Mouse (Mus musculus) ES-E14 (cell line): ENCODE results near the gene Hs2st1.

Experiments
- CHD2 ChIP-seq: IDR thresholded peaks from 2 replicates; pipeline ENCODE4 v1.6.1; 2014; ENCODE audit warnings: mild to moderate bottlenecking, low read depth, low read length, inconsistent platforms
- HCFC1 ChIP-seq: IDR thresholded peaks from 2 replicates; pipeline ENCODE4 v1.6.1; 2012; ENCODE audit warnings: low read length, inconsistent platforms, borderline replicate concordance; ENCODE audit not compliant: insufficient read depth
- ZC3H11A ChIP-seq: IDR thresholded peaks from 2 replicates; pipeline ENCODE4 v1.6.1; 2012; ENCODE audit warnings: low read depth, mild to moderate bottlenecking, inconsistent platforms, low read length, borderline replicate concordance
- ZNF384 ChIP-seq: IDR thresholded peaks from 2 replicates; pipeline ENCODE4 v1.6.1; 2012; ENCODE audit warnings: low read depth, low read length, inconsistent platforms

- TF ChIP-seq HCFC1 (no peak), ZNF384 (no peak), ZC3H11A (no peak), CHD2 (no peak)
Measured at GRCm38 (mm10) chr3:144611626-144612271, 41.8 kb upstream of the Hs2st1 start.
